Mouse (Mus musculus): ENCODE measurements at regions not wholly inside any gene's neighbourhood (a gene's known extent, or its start where the extent isn't known, plus 50 kb on each side); places are given as distances from the start of the nearest gene placed in this dataset.

- H3K36me3 ChIP-seq (replicated peaks in 1 of 2; ENCODE audit: control insufficient read depth in 1 of 2, insufficient read depth in 1 of 2, low read length in 1 of 2), result no peaks in the 10 kb centered on the region
- no peak overlapping the region for H3K27ac ChIP-seq (ENCODE audit: insufficient read depth, low read depth)
- no peak overlapping the region for H3K4me2 ChIP-seq (ENCODE audit: insufficient read depth, low read depth, poor library complexity, severe bottlenecking)
- TF ChIP-seq E2F4 (IDR thresholded peaks at IDR 0.05; ENCODE audit: insufficient replicate concordance, low read depth, low read length) (no peak), NELFE (IDR thresholded peaks at IDR 0.05; ENCODE audit: low read depth, low read length) (no peak), ZKSCAN1 (IDR thresholded peaks at IDR 0.05; ENCODE audit: borderline replicate concordance, low read depth, low read length) (no peak), TCF12 (IDR thresholded peaks at IDR 0.05; ENCODE audit: low read depth, low read length) (no peak), CTCF (conservative IDR thresholded peaks at IDR 0.05 in 1 of 2, IDR thresholded peaks at IDR 0.05 in 1 of 2; ENCODE audit: low read depth in 2 of 2, low read length in 2 of 2) (no peak), MAX (IDR thresholded peaks at IDR 0.05; ENCODE audit: low read length) (no peak), ELF1 (IDR thresholded peaks at IDR 0.05; ENCODE audit: low read depth, low read length) (no peak)
- in situ Hi-C loops (cut with MboI; ENCODE audit: low pct_ligation_motif_present, low pct_unique_long_range_greater_than_20kb, low sequenced_read_pairs) (loop anchor here (10.0 to 25.0 kb wide), 3 partner anchors 398 to 716 kb away; partner anchors contain the start of gene Zfp639), dilution Hi-C loops (cut with MboI; ENCODE audit: extremely low pct_ligation_motif_present, extremely low pct_unique_long_range_greater_than_20kb, low sequenced_read_pairs) (no loop called here)
- no peaks in the 10 kb centered on the region for H3K27me3 ChIP-seq (replicated peaks)
- no peak for DNase-seq (ENCODE audit: extremely low read depth)
- no peaks in the 10 kb centered on the region for H3K9me3 ChIP-seq (replicated peaks; ENCODE audit: low read length)
- no peaks in the 10 kb centered on the region for H3K79me2 ChIP-seq (replicated peaks; ENCODE audit: control insufficient read depth, extremely low read depth, insufficient read depth, poor library complexity, severe bottlenecking)
- H3K9ac ChIP-seq (ENCODE audit: insufficient read depth, low read depth), result no peak overlapping the region
- no peak overlapping the region for H3K4me3 ChIP-seq (replicated peaks in 1 of 3; ENCODE audit: low read depth in 2 of 3, low read length in 2 of 3, poor library complexity in 1 of 3)
- H3K4me1 ChIP-seq (ENCODE audit: control insufficient read depth in 1 of 2, insufficient read depth in 2 of 2), result no peaks in the 10 kb centered on the region
Measured at GRCm38 (mm10) chr3:31796621-31797020, 105.7 kb upstream of the Kcnmb2 start.

DNA sequence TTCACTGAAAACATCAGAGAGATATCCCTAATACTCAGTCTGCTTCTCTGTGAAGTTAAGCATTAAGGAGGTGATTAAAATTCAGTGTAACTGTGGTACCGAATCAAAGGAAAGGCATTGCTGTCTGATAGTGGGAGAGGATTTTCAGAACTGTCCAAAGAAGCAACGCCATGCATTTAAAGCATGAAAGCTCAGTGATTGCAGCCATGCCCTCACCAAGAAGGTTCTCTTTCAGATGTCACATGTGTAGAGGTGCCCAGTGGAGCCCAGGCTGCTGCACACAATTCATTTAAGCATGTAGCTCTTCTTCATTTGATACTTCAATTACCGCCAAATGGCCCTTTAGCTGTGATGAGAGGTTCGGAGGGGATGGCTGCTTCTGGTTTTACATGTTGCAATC lies 103.1 kb upstream of the Kcnmb2 start:
- DNase-seq (ENCODE audit: extremely low read depth), result no peak
- no peaks in the 10 kb centered on the region for H3K79me2 ChIP-seq (replicated peaks; ENCODE audit: control insufficient read depth, extremely low read depth, insufficient read depth, poor library complexity, severe bottlenecking)
- no peaks in the 10 kb centered on the region for H3K4me1 ChIP-seq (ENCODE audit: control insufficient read depth in 1 of 2, insufficient read depth in 2 of 2)
- dilution Hi-C loops (cut with MboI; ENCODE audit: extremely low pct_ligation_motif_present, extremely low pct_unique_long_range_greater_than_20kb, low sequenced_read_pairs), result no loop called here
- in situ Hi-C loops (cut with MboI; ENCODE audit: low pct_ligation_motif_present, low pct_unique_long_range_greater_than_20kb, low sequenced_read_pairs), result loop anchor here (10.0 to 25.0 kb wide), 3 partner anchors 396 to 713 kb away; partner anchors contain the start of gene Zfp639
- TF ChIP-seq MAX (IDR thresholded peaks at IDR 0.05; ENCODE audit: low read length) (no peak), MAZ (IDR thresholded peaks at IDR 0.05; ENCODE audit: low read depth, low read length) (no peak), USF2 (conservative IDR thresholded peaks at IDR 0.05; ENCODE audit: low read depth, low read length) (no peak), CTCF (conservative IDR thresholded peaks at IDR 0.05 in 1 of 2, IDR thresholded peaks at IDR 0.05 in 1 of 2; ENCODE audit: low read depth in 2 of 2, low read length in 2 of 2) (no peak), KAT2A (IDR thresholded peaks at IDR 0.05; ENCODE audit: insufficient replicate concordance, low read length) (no peak), JUND (conservative IDR thresholded peaks at IDR 0.05; ENCODE audit: low read depth, low read length) (no peak), CHD2 (IDR thresholded peaks at IDR 0.05; ENCODE audit: low read length) (no peak), SIN3A (IDR thresholded peaks at IDR 0.05; ENCODE audit: low read length) (no peak), SMC3 (IDR thresholded peaks at IDR 0.05; ENCODE audit: low read depth, low read length) (no peak)
- H3K9me3 ChIP-seq (replicated peaks; ENCODE audit: low read length), result no peaks in the 10 kb centered on the region
- H3K4me3 ChIP-seq (replicated peaks in 1 of 3; ENCODE audit: low read depth in 2 of 3, low read length in 2 of 3, poor library complexity in 1 of 3), result no peak overlapping the region
- H3K4me2 ChIP-seq (ENCODE audit: insufficient read depth, low read depth, poor library complexity, severe bottlenecking), result no peak overlapping the region
- H3K9ac ChIP-seq (ENCODE audit: insufficient read depth, low read depth), result no peak overlapping the region
- H3K27me3 ChIP-seq (replicated peaks), result no peaks in the 10 kb centered on the region
- H3K36me3 ChIP-seq (replicated peaks in 1 of 2; ENCODE audit: control insufficient read depth in 1 of 2, insufficient read depth in 1 of 2, low read length in 1 of 2), result no peaks in the 10 kb centered on the region
- H3K27ac ChIP-seq (ENCODE audit: insufficient read depth, low read depth), result no peak overlapping the region

- Histone ChIP-seq H3K4me3 (replicated peaks in 1 of 3; ENCODE audit: low read depth in 2 of 3, low read length in 2 of 3, poor library complexity in 1 of 3) (no peak overlapping the region), H3K27me3 (replicated peaks) (no peaks in the 10 kb centered on the region), H3K4me2 (ENCODE audit: insufficient read depth, low read depth, poor library complexity, severe bottlenecking) (no peak overlapping the region), H3K4me1 (ENCODE audit: control insufficient read depth in 1 of 2, insufficient read depth in 2 of 2) (no peaks in the 10 kb centered on the region; a peak in 1 of 4 replicates), H3K9me3 (replicated peaks; ENCODE audit: low read length) (no peaks in the 10 kb centered on the region), H3K9ac (ENCODE audit: insufficient read depth, low read depth) (no peak overlapping the region), H3K36me3 (replicated peaks in 1 of 2; ENCODE audit: control insufficient read depth in 1 of 2, insufficient read depth in 1 of 2, low read length in 1 of 2) (no peaks in the 10 kb centered on the region), H3K27ac (ENCODE audit: insufficient read depth, low read depth) (no peak overlapping the region), H3K79me2 (replicated peaks; ENCODE audit: control insufficient read depth, extremely low read depth, insufficient read depth, poor library complexity, severe bottlenecking) (no peaks in the 10 kb centered on the region)
- in situ Hi-C loops (cut with MboI; ENCODE audit: low pct_ligation_motif_present, low pct_unique_long_range_greater_than_20kb, low sequenced_read_pairs) (no loop called here), dilution Hi-C loops (cut with MboI; ENCODE audit: extremely low pct_ligation_motif_present, extremely low pct_unique_long_range_greater_than_20kb, low sequenced_read_pairs) (no loop called here)
- TF ChIP-seq MAFK (IDR thresholded peaks at IDR 0.05; ENCODE audit: insufficient replicate concordance, low read length), result no peak
- no peak for TF ChIP-seq USF1 (IDR thresholded peaks at IDR 0.05; ENCODE audit: low read depth, low read length)
- TF ChIP-seq MYC (IDR thresholded peaks at IDR 0.05; ENCODE audit: low read depth, low read length), result no peak
- no peak for TF ChIP-seq NELFE (IDR thresholded peaks at IDR 0.05; ENCODE audit: low read depth, low read length)
- no peak for TF ChIP-seq SMC3 (IDR thresholded peaks at IDR 0.05; ENCODE audit: low read depth, low read length)
- no peak for TF ChIP-seq RCOR1 (conservative IDR thresholded peaks at IDR 0.05; ENCODE audit: low read depth, low read length)
- no peak for TF ChIP-seq MAZ (IDR thresholded peaks at IDR 0.05; ENCODE audit: low read depth, low read length)
- TF ChIP-seq GABPA (IDR thresholded peaks at IDR 0.05; ENCODE audit: insufficient replicate concordance, low read depth, low read length), result no peak
- TF ChIP-seq CHD2 (IDR thresholded peaks at IDR 0.05; ENCODE audit: low read length), result no peak
- no peak for TF ChIP-seq PAX5 (IDR thresholded peaks at IDR 0.05; ENCODE audit: low read length)
- no peak for TF ChIP-seq ZKSCAN1 (IDR thresholded peaks at IDR 0.05; ENCODE audit: borderline replicate concordance, low read depth, low read length)
- TF ChIP-seq ETS1 (conservative IDR thresholded peaks at IDR 0.05; ENCODE audit: low read depth, low read length), result no peak
- no peak for DNase-seq (ENCODE audit: extremely low read depth)
Measured at GRCm38 (mm10) chr3:31804038-31804437, 98.3 kb upstream of the Kcnmb2 start.

Data from CH12.LX (cell line).